Mouse (Mus musculus): Measurements from ENCODE around the gene Pop7.

The Pop7 gene

DNA sequence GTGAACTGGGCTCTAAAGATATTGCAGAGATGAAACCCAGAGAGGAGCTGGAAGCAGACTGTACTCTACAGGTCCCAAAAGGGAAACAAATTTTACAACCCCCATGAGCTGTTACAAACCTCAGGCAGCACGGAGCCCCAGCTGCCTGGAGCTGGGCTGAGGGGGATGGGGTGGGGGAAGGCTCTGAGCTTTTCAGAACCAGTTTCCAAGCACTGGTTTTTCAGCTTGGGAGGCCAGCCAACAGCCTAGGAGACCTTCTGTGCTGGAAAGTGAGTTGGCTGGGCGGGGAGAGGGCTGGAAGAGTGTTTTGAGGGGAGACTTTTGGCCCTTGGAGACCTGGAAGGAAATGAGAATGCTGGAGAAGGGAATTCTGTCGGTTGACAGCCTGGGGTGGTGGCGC is 10.8 kb downstream of the Pop7 start:
- no peak for DNase-seq

DNA sequence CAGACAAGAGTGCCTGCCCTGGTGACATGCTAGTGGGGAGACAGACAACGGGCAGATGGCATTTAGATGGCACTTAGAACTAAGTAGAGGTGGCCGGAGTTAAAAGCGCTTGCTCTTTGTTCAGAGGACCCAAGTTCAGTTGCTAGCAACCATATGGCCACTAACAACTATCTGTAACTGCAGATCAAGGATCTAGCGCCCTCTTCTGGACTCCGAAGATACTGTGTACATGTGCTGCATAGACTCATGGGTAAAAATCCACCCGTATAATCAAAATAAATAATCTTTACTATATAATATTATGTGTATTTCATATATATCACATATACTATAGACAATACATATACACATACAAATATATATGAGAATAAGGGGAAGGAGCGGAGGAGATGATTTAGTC is 14.7 kb downstream of the Pop7 start:
- no peak for DNase-seq

DNA sequence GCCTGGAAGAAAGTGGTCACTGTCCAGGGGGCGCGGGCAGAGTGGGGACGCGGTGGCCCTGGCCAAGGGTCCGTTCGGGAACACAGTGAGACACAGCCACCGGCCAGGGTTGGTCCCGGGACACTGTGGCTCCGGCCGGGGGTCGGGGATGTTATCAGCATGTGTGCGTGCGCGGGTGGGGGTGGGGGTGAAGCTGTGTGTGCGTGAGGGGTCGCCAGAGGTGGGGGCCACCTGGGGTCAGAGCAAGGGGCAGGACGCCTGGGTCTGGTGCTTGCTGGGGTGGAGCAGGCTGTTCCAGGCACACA is 16.5 kb downstream of the Pop7 start:
- no peak for DNase-seq

DNA sequence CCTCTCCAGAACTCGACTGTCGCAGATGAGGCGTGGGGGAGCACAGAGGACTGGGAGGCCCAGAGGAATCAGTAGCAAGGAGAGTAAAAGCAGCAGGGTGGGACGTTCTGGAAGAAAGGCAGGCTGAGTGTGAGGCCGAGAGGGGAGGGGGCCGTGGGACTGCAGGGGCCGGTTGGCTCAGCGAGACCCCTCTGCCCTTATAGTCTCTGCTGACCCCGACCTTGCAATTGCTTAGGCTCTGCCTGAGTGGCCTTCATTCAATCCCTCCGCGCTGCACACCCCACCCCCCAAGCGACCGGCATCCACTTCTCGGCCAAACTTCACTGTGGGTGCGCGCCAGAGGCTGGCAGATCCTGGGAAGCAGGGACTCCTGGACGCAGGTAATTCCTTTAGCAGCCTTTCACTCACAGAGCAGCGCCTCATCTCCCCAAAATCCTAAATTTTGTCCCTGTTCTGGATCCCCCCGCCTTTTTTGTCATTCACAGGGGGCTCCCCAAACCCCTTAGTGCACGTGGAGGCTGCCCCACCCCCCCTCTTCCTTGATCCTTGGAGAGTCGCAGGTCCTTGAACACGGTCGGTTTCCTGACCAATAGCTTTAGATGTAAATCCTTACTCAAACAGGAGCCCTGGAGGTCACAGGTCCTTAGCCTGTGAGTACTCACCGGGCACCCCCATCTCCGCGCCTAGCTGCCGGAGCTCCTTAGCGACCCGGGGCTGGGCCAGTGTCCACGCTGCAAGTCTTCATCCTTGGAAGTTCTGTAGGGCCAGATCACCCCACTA is 17.1 kb downstream of the Pop7 start:
- DNase-seq = no peak

DNA sequence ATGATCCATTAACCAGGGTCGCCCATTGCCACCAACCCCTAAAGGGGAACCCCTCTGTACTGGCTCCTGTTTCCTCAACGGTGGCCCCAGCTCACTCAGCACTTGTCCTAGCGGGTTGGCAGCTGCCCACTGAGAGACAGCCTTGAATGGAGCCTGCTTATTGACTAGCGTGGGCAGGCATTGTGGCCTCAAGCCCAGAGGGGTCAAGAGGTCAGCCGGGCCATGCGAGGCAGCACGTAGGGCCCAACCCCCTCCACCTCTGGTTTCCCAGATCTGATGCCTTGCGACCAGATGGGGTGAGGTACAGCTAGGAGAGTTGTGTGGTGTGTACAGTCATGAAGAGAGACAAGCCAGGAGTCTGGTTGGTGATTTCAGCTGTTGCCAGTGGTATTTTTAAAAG is 20.4 kb downstream of the Pop7 start:
- DNase-seq = no peak

DNA sequence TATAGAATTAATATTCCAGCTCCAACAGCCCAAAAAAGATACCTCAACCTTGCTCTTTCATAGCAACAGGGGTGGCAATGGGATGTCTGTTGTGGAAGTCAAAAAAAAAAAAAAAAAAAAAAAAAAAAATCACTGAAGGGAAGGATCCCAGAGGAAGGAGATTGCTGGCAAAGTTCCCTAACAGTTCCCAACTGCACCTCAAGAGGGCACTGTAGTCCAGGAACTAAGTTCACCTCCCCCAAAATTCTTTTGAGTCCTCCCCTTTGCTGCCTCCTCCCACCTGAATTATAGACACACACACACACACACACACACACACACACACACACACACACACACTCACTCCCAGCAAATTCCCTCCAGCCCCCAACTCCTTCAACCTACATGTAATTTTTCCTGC is 21.2 kb downstream of the Pop7 start:
- peak; percentile 88 for DNase-seq

DNA sequence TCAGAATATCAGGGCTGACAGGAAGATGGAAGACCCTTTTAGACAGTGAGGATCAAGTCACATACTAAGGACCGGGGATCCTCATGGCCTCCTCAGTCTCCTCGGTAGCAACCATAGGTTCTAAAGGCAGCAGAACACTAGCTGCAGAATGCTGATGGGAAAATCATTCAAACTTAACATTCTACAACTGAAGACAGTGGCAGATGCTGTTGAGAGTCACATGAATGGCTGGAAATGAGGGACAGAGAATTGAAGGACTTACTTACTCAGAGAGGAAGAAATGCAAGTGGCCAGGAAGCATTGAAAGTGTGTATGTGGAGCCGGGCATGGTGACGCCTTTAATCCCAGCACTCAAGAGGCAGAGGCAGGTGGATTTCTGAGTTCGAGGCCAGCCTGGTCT is 25.4 kb downstream of the Pop7 start, which contains the start of gene Zan:
Gene Zan (minus strand): TSS at position 101 of the 400 bp plus-strand sequence.
- no peak for DNase-seq

DNA sequence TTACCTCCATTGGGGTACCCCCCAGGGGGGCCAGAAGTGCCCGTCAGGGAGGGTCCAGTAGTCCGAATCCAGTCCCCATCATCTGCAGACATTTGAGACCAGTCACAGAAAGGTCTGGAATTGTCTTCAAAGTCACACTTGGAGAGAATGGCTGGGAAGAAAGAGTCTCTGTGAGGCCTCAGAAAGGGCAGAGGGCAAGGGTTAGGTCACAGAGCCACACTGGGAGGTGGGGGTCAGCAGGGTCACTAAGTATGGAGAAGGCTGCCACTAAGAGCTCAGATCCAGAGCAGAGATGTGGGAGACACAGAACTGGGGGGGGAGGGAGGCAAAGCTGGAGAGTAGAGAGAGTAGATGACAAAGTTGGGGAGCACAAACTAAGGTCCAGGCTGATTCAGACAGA is 28.0 kb downstream of the Pop7 start:
- no peak for DNase-seq

DNA sequence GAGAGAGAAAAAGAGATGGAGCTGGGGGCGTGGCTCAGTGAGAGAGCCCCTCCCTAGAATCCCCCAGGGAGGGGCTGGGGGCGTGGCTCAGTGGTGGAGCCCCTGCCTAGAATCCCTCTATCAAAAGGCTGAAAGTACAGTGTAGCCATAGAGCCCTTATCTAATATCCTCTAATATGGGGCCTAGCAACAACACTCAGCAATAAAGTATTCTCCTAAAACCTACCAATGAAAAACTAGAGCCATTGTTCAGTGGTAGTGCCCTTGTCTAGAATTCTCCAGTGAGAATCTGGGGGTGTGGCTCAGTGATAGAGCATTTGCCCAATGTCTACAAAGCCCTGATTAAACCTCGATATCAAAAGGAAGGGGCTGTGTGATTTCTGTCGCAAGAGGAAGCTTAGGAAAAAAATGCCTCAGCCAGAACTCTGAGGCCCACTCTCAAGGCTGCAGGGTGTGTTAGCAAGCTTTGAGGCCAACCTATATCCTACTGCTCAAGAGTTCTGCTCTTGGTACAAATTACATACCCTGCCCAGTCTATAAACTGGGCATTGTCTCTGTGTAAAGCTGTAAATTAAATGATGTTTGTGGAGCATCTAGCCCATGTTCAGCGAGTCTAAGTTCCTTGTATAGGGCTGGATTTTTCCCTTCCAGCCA is 29.9 kb downstream of the Pop7 start:
- DNase-seq = no peak

DNA sequence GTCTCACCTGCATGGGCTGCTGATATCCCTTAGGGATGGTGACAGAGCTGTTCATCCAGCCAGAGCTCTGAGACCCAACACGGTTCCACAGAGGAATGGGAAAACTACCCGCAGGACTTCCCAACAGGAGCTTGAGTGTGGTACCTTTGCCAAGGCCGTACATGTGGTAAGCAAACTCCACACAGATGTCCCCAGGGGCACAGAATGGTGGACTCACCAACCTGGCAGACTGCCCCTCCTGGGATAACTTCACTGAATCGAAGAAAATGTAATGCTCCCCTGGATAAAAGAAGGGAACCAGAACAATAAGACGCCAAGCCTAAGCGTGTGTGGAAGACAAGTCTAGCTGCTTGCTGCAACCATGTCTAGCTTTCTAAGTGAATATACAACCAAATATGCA is 35.4 kb downstream of the Pop7 start:
- DNase-seq = no peak

DNA sequence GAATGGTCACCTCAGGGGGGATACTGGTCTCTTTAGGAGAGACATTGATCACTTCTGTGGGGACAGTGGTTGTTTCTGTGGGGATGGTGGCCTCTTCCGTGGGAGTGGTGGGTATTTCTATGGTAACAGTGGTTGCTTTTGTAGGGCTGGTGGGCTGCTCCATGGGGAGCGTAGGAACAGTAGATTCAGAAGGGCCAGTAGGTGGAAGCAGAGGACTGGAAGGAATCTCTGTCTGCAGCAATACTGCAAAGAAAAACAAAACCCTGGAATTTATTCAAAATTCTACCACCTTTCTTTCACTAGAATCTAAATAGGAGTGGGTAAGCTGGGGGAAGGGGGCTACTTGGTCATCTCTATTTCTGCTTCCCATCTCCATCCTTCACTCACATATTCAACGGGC is 37.3 kb downstream of the Pop7 start:
- DNase-seq = no peak

DNA sequence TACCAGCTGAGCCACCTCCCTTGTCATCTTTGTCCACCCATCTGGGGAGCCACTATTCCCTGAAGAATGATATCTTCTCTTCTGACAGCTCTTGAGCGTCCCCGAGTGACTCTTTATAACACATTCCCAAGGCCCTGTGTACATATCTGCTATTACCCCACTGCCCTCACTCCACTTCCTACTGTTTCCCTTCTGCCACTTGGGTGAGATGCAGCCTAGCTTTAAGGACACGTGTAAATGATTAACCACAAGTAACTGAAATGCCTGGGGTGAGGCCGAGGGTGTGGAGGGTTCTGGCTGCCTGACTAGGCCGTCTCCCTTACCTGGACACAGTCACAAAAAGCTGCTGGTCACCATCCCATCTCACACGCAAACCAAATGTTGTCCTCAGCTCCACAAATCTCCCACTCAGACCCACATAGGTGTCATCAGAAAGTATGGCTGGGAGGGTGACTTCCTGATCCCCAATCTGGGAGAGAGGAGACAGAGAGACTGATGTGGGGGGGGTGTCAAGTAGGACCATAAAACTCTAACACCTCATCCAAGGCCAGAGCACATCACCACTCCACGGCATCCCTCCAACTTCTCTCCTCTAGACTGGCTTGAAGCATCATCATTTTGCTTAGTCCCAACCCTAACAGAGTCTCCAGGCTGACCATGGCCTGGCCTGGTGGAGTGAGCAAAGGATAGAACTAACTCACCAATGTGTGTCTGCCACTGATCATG is 46.3 kb downstream of the Pop7 start:
- DNase-seq = peak; percentile 41

DNA sequence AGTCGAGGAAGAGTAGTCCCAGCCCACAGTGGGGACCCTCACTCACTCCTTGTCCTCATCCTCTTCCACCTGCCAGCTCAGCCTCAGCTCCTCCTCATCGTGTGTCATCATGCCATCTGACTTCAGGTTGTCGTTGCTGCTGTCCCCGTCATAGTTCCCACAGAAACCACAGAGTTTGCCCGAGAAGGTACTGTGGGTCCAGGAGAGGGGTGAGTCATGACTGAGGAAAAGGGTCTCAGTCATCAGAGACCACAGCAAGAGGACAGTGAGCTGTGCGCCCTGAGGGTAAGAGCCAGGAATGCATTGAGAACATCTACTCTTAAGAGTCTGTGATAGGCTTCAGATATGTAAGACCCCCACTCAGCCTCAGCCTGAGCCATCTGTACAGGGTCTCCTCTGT is 47.1 kb downstream of the Pop7 start:
- DNase-seq = no peak
